ENCODE assay signal across 26 mouse cellular contexts in genomic region chr16:20705786-20706185, GRCm38 (mm10). TPM values are rescaled to one million over a fixed set of nuclear protein-coding genes. Genes with fewer than 3 reads are reported as not detected.
DNase-seq lines count a peak whose midpoint lies in the region; ATAC-seq and TF ChIP-seq lines count a peak whose summit lies in the region.
"Had no signal": no experiment of that assay in that cellular context is flagged by ENCODE, and none has a peak within 500 bp of the region (broad histone marks: within the 10 kb centered on the region; RNA-seq: fewer than 3 reads in every experiment).

No protein-coding gene starts in this region.

- no peaks in the 10 kb centered on the region for H3K9me3 ChIP-seq in liver, embryonic 15.5 days (replicated peaks)
- H3K9me3 ChIP-seq: embryonic facial prominence, embryonic 13.5 days; forebrain, embryonic 12.5 days; lung, embryonic 15.5 days; neural tube, embryonic 15.5 days; stomach, embryonic 15.5 days had no signal

- H3K4me3 ChIP-seq in layer of hippocampus, adult 2 months = no peak overlapping the region
- no peak overlapping the region for H3K4me3 ChIP-seq in liver, embryonic 15.5 days (replicated peaks)
- H3K4me3 ChIP-seq: embryonic facial prominence, embryonic 13.5 days; erythroblast, embryonic 14.5 days; forebrain, embryonic 12.5 days; lung, embryonic 15.5 days; neural tube, embryonic 15.5 days; stomach, embryonic 15.5 days had no signal

- DNase-seq in layer of hippocampus, adult 2 months (ENCODE audit: low spot score in 2 of 2) = no peak
- no peak for DNase-seq in layer of hippocampus, adult 11-12 months (ENCODE audit: low spot score)
- DNase-seq in brain, adult 2 months (ENCODE audit: low read depth, low spot score) = peak; percentile 70
- DNase-seq in cerebellum, postnatal 25 days = peak; percentile 60 to 70
- no peak for DNase-seq in gastrocnemius, postnatal 14 days
- no peak for DNase-seq in kidney, adult 11 months
- no peak for DNase-seq in lung, postnatal 36 days
- DNase-seq: adrenal gland, postnatal 10 days; embryo, embryonic 11 days; heart, postnatal 4 days; kidney, postnatal 25 days; right cerebral cortex, adult 18-20 months; right cerebral cortex, postnatal 4 days; thymus, postnatal 25 days had no signal

- H3K27ac ChIP-seq in layer of hippocampus, adult 2 months = peak overlapping the region; percentile 44
- H3K27ac ChIP-seq in liver, embryonic 15.5 days (replicated peaks) = peak overlapping the region; percentile 91
- H3K27ac ChIP-seq: embryonic facial prominence, embryonic 13.5 days; forebrain, embryonic 12.5 days; lung, embryonic 15.5 days; macrophage; neural tube, embryonic 15.5 days; stomach, embryonic 15.5 days had no signal

- no peak for TF ChIP-seq CTCF in layer of hippocampus, adult 2 months (conservative IDR thresholded peaks at IDR 0.05)

- 39% methylated on average over 3 of the region's 3 CpGs for WGBS in liver, embryonic 15.5 days (ENCODE audit: insufficient replicate concordance)

- no peak for ATAC-seq in liver, embryonic 15.5 days (ENCODE audit: insufficient read depth)
- ATAC-seq: hindbrain, embryonic 16.5 days; intestine, embryonic 16.5 days had no signal

- peaks cover 52% of the 10 kb centered on the region for H3K36me3 ChIP-seq in liver, embryonic 15.5 days (replicated peaks)

- intact Hi-C loops in gastrocnemius, postnatal 14 days (cut with DNase I; ENCODE audit: low total_unique reads) = loop anchor here (5.0 kb wide), 1 partner anchor 57 kb away; no protein-coding TSS in a partner anchor

- H3K9ac ChIP-seq in liver, embryonic 15.5 days = no peak overlapping the region; the same call in 1 of the 2 replicates
- H3K9ac ChIP-seq: embryonic facial prominence, embryonic 13.5 days; forebrain, embryonic 12.5 days; lung, embryonic 15.5 days; neural tube, embryonic 15.5 days; stomach, embryonic 15.5 days had no signal

- peaks cover 94% of the 10 kb centered on the region for H3K4me1 ChIP-seq in liver, embryonic 15.5 days (replicated peaks)

- H3K4me2 ChIP-seq in liver, embryonic 15.5 days = no peak overlapping the region
- H3K4me2 ChIP-seq: embryonic facial prominence, embryonic 13.5 days; forebrain, embryonic 12.5 days; lung, embryonic 15.5 days; midbrain, embryonic 11.5 days; neural tube, embryonic 15.5 days; stomach, embryonic 15.5 days had no signal

- peaks cover 6% of the 10 kb centered on the region for H3K27me3 ChIP-seq in liver, embryonic 15.5 days
- H3K27me3 ChIP-seq: CH12.LX; embryonic facial prominence, embryonic 13.5 days; forebrain, embryonic 12.5 days; lung, embryonic 15.5 days; neural tube, embryonic 15.5 days; stomach, embryonic 15.5 days had no signal

RNA-seq across cellular contexts. Expression of gene Polr2h, which starts 11.7 kb away (rescaled TPM):
- 10 to 100 TPM; 26.1 TPM for total RNA-seq in layer of hippocampus, adult 2 months (2021)
- 36.4 and 39.3 TPM in 2 replicates for polyA plus RNA-seq in liver, embryonic 15.5 days (2015; fragmentation: Nextera tagmentation; extraction: Ambion mirVana)
- 10 to 100 TPM; 10.9 to 14.1 TPM for total RNA-seq in gastrocnemius, postnatal 14 days (2021)

RNA-seq across cellular contexts. Expression of gene Clcn2, which starts 11.8 kb away (rescaled TPM):
- 10 to 100 TPM; 74.2 to 79.5 TPM for total RNA-seq in layer of hippocampus, adult 2 months (2021)
- polyA plus RNA-seq in liver, embryonic 15.5 days (2015; fragmentation: Nextera tagmentation; extraction: Ambion mirVana) = 9.5 and 13.7 TPM in 2 replicates
- total RNA-seq in gastrocnemius, postnatal 14 days (2021) = 1 to 10 TPM; 2.3 to 2.7 TPM

RNA-seq across cellular contexts. Expression of gene Fam131a, which starts 12.7 kb away (rescaled TPM):
- 100 to 1,000 TPM; 450 to 457 TPM for total RNA-seq in layer of hippocampus, adult 2 months (2021)
- polyA plus RNA-seq in liver, embryonic 15.5 days (2015; fragmentation: Nextera tagmentation; extraction: Ambion mirVana) = 1.3 and 1.8 TPM in 2 replicates
- total RNA-seq in gastrocnemius, postnatal 14 days (2021) = 10 to 100 TPM; 28.7 to 34.5 TPM

RNA-seq across cellular contexts. Expression of gene Chrd, which starts 27.1 kb away (rescaled TPM):
- total RNA-seq in layer of hippocampus, adult 2 months (2021) = 10 to 100 TPM; 87.0 to 90.7 TPM
- polyA plus RNA-seq in liver, embryonic 15.5 days (2015; fragmentation: Nextera tagmentation; extraction: Ambion mirVana) = 0.37 and 0.47 TPM in 2 replicates
- total RNA-seq in gastrocnemius, postnatal 14 days (2021) = 1 to 10 TPM; 3.7 to 4.6 TPM
- total RNA-seq: CH12.LX had no signal
- polyA plus RNA-seq: erythroblast, embryonic 14.5 days; macrophage had no signal

RNA-seq across cellular contexts. Expression of gene Thpo, which starts 28.5 kb away (rescaled TPM):
- 10 to 100 TPM; 12.5 to 16.2 TPM for total RNA-seq in layer of hippocampus, adult 2 months (2021)
- polyA plus RNA-seq in liver, embryonic 15.5 days (2015; fragmentation: Nextera tagmentation; extraction: Ambion mirVana) = 5.0 and 5.6 TPM in 2 replicates
- 1 to 10 TPM in 1 of 2 experiments, under 1 TPM in 1; 0.90 to 1.7 TPM for total RNA-seq in gastrocnemius, postnatal 14 days (2021)
- polyA plus RNA-seq: erythroblast, embryonic 14.5 days; macrophage had no signal

Comparison
In these comparisons a context has a peak if more than half of its experiments do, and no peak if none do; other contexts are left out.
1. DNase-seq: peak in brain, adult 2 months (single experiment) and cerebellum, postnatal 25 days (2 of 2); none in layer of hippocampus, adult 2 months (0 of 2), layer of hippocampus, adult 11-12 months (single experiment), gastrocnemius, postnatal 14 days (single experiment), kidney, adult 11 months (single experiment) and lung, postnatal 36 days (single experiment).
2. RNA of gene Clcn2, which starts 11.8 kb away (total RNA-seq): 74.2 to 79.5 TPM in layer of hippocampus, adult 2 months; 2.3 to 2.7 TPM in gastrocnemius, postnatal 14 days; every median in the first group is over 10 times any median in the second.
3. RNA of gene Fam131a, which starts 12.7 kb away (total RNA-seq): 450 to 457 TPM in layer of hippocampus, adult 2 months; 28.7 to 34.5 TPM in gastrocnemius, postnatal 14 days; every median in the first group is over 10 times any median in the second.